Mouse (Mus musculus): ENCODE measurements around the gene Clba1. TPM values are rescaled to one million over a fixed set of nuclear protein-coding genes. Genes with fewer than 3 reads are reported as not detected.

Gene Clba1
- not detected for total RNA-seq (2023)

DNA sequence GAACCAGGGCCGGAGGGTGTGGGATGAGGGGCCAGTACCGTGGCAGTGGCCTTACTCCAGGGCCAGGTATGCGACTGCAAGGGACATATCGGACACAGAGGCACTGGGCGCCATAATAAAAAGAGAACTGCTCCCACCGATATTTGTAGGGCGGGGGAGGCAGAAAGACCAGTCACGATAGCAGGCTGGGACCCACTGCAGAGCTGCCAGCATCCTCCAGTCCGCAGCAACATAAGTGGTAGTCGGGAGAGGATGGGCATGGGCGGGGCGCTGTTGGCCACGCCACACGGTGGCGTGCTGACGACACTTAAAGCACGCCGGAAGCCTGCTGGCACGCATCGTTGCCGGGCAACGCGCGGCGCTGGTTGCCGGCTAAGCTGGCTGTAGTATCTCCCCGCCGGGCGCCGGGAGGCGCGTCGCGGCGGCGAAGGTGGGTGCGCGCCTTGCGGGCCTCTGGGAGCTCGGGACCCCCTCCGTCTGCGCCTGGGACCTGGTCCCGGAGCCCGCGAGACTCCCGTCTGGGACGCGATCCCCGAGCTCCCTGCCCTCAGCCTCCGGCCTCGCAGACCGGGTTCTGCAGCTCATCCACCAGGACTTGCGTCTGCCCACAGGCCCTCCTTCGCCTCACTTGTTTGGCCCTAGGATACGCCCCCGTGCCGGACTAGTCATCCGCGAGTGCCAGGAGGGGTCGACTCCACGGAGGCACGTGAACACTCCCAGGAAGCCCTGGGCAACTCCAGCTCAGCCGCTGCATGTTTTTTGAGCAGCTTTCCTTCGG is at the start of gene Clba1:
Gene Clba1, plus strand, starts transcription at position 351 of the 778 bp plus-strand sequence.

DNA sequence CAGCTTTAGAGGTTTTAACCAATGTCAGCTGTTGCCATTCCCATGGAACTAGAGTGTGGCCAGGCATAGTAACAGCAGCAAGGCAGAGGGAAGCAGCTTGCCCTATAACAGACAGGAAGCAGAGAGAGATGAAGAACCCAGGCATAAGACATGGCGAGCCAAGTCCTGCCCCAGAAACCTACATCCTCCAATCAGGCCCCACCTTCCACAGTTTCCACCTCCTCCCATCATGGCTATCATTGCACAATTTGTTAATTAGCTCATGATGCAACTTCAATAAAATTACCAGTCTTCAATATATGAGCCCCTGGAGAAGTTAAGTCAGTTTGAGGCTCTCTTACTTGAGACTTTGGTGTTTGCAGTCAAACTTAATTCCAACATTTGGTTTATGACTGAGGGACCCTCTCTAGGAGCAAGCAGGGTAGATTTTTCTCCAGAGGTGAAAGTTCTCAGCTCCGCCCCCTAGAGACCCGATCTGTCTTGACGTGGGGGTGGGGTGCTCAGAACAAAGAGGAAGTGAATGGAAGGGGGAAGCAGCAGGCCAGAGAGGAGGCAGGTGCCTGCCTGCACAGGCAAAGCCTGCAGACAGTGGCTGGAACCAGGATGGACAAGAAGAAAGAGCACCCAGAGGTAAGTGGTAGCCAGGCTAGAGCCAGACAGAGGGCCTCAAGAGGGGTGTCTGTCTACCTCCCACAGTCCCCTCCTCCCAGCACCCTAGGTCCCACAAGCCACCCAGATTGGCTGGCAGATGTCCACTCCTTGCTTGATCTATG is 48.4 kb upstream of the Clba1 start, which contains the start of gene Pld4:
Gene Pld4, plus strand, starts transcription at position 502 of the 773 bp plus-strand sequence.

DNA sequence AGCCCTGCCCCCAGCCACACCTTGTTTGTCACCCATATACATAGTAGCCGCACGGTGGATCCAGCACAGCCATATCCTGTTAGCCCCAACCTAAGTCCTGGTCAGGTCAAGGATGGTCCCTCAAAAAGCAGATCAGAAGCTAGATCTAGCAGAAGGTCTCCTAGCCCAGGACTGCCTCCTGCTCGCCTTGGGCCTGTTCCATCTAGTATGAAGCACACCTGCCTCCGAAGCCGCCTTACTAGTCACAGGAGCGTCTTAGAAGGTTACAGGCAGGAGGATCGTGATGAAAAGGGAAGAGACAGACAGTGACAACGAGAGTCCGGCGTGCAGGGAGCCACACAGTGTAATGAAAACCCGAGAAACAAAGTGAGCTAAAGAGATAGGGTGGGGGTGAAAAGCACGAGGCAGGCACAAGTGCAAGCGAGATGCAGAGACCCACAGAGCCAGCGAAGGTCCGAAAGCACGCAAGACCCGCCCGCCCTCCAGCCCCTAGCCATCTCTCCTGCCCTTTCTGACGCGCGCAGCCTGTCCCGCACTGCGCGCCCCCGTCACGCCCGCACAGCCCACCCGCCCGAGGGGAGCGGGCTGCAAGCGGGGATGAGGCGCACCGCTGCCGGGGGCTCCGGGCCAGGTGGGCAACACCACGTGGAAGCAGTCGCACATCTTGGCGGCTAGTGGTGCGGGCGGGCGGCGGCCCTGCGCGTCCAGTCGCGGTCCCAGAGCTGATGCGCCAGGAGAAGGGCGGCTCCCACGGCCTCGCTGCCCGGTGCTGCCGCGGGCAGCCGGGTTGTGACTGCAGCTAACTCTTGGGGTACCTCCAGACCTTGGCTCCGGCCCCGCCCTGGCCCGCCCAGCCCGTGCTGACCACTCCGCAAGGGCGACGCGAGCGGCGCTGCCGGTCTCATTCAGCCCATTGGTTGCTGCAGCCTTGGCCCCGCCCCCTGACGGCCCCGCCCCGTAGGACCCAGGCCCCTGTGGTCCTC is 6.6 kb upstream of the Clba1 start, which contains the start of gene Ahnak2:
Gene Ahnak2, minus strand, starts transcription at position 794 of the 983 bp plus-strand sequence.

DNA sequence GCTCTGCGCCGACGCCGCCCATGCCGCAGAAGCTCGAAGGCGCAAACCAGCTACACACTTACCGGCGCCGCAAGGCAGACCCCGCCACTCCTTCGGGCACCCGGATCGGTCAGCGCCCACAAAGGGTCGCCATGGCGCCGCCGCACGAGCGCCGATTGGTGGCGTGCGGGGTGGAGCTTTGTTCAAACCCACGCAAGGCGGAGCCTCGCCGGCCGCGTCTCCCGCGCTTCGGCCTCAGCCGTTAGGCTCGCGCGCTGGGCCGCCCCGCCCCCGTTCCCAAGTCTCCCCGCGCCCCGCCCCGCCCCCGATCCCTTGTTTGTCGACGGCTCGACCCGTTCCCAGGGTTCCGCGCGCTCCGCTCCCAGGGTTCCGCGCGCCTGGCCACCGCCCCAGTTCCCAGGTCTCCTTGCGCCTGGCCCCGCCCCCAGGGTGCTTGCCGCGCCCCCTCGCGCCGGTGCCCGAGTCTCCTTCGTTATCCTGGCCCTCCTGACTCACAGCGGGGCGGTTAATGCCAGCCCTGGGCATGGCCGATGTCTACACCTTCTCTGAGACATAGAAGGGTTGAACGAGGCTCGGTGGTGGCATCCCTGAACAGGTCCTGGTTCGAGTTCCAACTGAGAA is 20.6 kb downstream of the Clba1 start, which contains the start of gene Cdca4:
Gene Cdca4, minus strand, starts transcription at position 180 of the 621 bp plus-strand sequence.

Other genes starting within 250 kb of the Clba1 start
- 87.6 TPM for gene Inf2, start 220.2 kb upstream of the Clba1 start, total RNA-seq (2023)
- 1.5 TPM for gene Adssl1, start 188.9 kb upstream of the Clba1 start, total RNA-seq (2023)
- 20.4 TPM for gene Siva1, start 164.3 kb upstream of the Clba1 start, total RNA-seq (2023)
- 74.5 TPM for gene Akt1, start 134.1 kb upstream of the Clba1 start, total RNA-seq (2023)
- gene Zbtb42, start 130.1 kb upstream of the Clba1 start, total RNA-seq (2023), result 3.1 TPM
- gene Cep170b, start 88.5 kb upstream of the Clba1 start, total RNA-seq (2023), result 10.2 TPM
- gene Pld4, start 48.3 kb upstream of the Clba1 start, total RNA-seq (2023), result 24.4 TPM
- not detected for gene Ahnak2, start 6.3 kb upstream of the Clba1 start, total RNA-seq (2023)
- gene Cdca4, start 20.5 kb downstream of the Clba1 start, total RNA-seq (2023), result 33.8 TPM
- 227 TPM for gene Gpr132, start 59.3 kb downstream of the Clba1 start, total RNA-seq (2023)
- 8.6 TPM for gene Jag2, start 120.8 kb downstream of the Clba1 start, total RNA-seq (2023)
- gene Nudt14, start 133.2 kb downstream of the Clba1 start, total RNA-seq (2023), result 19.4 TPM
- gene Btbd6, start 167.5 kb downstream of the Clba1 start, total RNA-seq (2023), result 33.3 TPM
- 200 TPM for gene Brf1, start 191.8 kb downstream of the Clba1 start, total RNA-seq (2023)
- 92.2 TPM for gene Pacs2, start 205.6 kb downstream of the Clba1 start, total RNA-seq (2023)

Data from CD8-positive naive resting alpha-beta T cell, adult 57 days (primary cell).